Mouse (Mus musculus) CD4-positive, CD25-positive, alpha-beta regulatory T cell, adult 4 months (primary cell): ENCODE data around the gene A3galt2. TPM values are rescaled to one million over a fixed set of nuclear protein-coding genes. Genes with fewer than 3 reads are reported as not detected.

Source experiments
- ATAC-seq: one replicate; pipeline ENCODE4 v1.8.0; 2017
- polyA plus RNA-seq, 2 experiments: library from polyadenylated mRNA; unstranded; fragments of 100-300 nt; shearing (Covaris generic); gene quantifications; one replicate each; pipeline ENCODE4 v1.2.1; 2017

The A3galt2 gene
- polyA plus RNA-seq, 2 experiments from 2014 or later: 0.18 to 0.22 TPM

GRCm38 (mm10) chr4:128728431-128728851, 26.7 kb upstream of the A3galt2 start:
- ATAC-seq: peak; percentile 65

GRCm38 (mm10) chr4:128729033-128729708, 26.0 kb upstream of the A3galt2 start:
- no peak for ATAC-seq

DNA sequence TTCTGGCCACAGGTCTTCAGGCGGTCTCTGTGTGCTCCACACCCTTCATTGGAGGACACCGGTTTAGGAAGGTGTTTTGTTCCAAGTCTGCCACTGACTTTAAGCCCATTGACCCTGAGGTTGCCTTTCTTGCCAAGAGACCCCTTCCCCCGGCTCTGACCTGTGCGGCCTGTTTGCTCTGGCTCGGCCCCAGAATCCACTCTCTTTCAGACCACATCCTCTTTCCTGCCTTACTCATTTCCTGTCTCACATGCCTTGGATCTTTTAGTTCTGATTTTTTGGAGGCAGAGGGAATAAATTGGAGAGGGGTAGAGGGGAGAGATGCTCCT, 25.5 kb upstream of the A3galt2 start:
- ATAC-seq: peak; percentile 16

GRCm38 (mm10) chr4:128730271-128730670, 24.9 kb upstream of the A3galt2 start:
- no peak for ATAC-seq

- ATAC-seq: no peak
Measured at GRCm38 (mm10) chr4:128732794-128733193, 22.4 kb upstream of the A3galt2 start.

GRCm38 (mm10) chr4:128733496-128733895, 21.7 kb upstream of the A3galt2 start:
- ATAC-seq: peak; percentile 29

GRCm38 (mm10) chr4:128734217-128734616, 20.9 kb upstream of the A3galt2 start:
- no peak for ATAC-seq

GRCm38 (mm10) chr4:128734721-128735671, 20.2 kb upstream of the A3galt2 start:
- ATAC-seq: peak; percentile 88

DNA sequence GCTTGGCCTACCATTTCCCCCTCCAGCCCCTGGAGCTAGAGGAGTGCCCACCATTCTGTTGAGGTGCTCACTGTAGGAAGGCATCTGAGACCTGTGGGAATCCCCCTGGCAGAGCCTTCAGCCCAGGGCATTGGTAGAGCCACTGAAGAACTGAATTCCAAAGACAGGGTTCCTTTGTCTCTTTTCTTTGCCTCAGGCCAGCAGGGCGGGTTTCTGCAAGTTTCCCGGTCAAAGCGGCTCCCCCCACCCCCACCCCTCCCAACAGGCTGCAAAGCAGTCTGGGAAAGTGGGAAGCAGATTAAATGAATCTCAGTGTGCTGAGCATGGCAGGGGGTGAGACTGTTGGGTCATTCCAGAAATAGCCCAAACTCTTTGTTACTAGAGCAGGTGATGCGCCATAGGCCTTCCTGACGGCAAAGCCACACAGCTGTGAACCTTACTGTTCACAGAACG, 18.0 kb upstream of the A3galt2 start:
- ATAC-seq: no peak

GRCm38 (mm10) chr4:128737825-128738610, 17.1 kb upstream of the A3galt2 start:
- ATAC-seq: no peak

DNA sequence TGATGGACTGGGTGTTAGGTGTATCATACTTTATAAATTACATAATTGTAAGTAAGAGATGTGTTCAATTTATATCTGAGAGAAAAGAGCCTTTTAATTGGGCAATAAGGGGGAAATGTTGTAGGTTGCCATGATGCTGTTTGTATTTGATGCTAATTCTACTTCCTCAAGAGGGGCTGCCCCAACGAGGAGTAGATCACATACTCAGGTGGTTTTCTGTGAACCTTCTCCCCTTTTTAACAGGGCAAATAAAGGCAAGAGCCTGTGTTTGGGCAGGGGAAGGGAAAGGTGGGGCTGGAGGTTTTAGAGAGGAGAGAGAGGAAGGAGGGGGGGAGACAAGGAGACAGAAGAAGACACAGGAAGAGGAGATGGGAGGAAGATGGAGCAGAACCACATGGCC, 14.3 kb upstream of the A3galt2 start:
- ATAC-seq: peak; percentile 60

- ATAC-seq: no peak
Measured at GRCm38 (mm10) chr4:128741906-128742305, 13.3 kb upstream of the A3galt2 start.

- no peak for ATAC-seq
Measured at GRCm38 (mm10) chr4:128742379-128742970, 12.7 kb upstream of the A3galt2 start.

DNA sequence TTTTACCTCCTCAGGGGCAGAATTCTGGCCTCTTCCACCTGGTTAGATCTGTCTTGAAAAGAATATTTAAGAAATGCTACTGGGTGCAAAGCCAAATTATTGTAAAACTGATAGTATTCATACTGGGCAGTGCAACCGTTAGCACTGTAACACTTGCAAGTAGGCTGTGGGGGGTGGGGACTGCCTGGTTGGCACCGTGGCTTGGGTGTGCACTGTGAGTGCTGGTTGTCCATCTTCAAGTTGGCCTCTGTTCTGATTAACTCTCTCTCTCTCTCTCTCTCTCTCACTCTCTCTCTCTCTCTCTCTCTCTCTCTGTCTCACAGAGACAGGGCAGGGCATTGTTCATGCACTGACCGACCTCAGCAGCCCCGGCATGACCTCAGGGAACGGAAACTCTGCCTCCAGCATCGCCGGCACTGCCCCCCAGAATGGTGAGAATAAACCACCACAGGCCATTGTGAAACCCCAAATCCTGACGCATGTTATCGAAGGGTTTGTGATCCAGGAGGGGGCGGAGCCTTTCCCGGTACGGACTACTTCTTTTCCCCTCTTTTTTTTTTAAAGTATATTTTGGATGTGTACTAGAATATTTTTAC, 12.0 kb upstream of the A3galt2 start:
- no peak for ATAC-seq

DNA sequence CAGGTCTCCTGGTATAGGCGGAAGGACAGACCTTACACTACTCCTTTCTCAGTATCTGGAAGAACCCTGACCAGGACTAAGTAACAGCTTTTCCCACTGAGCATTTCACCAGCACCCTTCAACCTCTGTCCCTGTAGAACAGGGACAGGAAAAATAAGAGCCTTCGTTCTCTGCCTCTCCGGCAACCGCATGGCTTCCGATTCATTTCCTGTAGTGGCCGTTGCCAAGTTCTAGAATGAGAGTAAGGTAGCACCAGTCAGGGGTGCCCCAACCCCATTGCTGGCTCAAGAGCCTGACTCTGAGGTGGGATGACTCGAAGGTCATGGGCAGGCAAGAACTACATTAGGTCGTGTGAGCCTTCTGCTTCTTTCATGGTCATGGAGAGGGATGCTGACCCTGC, 10.0 kb upstream of the A3galt2 start:
- ATAC-seq: no peak

DNA sequence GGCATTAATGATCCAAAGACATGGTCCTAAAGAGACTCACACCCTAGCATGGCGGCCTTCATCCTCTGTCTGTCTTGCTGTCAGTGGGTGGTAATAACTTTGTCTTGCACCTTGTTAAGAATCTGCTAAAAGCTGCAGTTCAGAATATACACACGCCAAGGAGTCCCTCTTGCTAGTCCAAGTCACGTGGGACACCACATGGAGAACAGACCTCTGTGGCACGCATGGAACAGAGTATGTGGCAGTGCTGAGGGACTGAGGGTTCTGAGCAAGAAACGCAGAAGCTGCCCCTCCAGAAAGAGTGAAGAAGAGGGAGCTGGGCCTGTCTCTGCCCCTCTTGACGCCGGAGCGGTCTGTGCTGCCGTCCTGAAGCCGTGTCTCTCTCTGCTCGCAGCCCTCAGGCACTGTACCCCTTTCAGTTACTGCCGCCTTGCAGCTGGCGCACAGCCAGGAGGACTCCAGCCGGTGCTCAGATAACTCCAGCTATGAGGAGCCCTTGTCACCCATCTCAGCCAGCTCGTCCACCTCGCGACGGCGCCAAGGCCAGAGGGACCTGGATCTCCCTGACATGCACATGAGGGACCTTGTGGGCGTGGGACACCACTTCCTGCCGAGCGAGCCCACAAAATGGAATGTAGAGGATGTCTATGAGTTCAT, 7.4 kb upstream of the A3galt2 start:
- ATAC-seq: no peak

DNA sequence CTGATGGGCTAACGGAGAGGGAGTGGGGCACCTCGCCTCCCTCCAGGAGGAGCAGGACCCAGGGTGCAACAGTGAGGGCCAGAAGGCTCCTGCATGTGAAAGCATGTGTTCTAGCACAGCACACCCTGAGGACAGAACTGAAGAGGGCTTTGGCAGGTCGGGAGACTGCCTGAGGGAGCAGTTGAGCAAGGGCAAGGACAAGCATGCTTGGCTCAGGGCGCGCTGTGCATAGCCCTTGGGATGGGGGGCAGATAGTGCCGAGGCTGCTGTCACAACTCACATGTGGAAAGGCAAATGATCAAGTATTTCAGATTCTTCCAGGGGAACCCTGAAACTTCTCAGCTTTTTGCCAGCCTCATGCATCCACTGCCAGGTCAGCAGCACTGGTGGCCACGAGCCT, 6.9 kb upstream of the A3galt2 start:
- ATAC-seq: no peak

GRCm38 (mm10) chr4:128751006-128751405, 4.2 kb upstream of the A3galt2 start:
- no peak for ATAC-seq

DNA sequence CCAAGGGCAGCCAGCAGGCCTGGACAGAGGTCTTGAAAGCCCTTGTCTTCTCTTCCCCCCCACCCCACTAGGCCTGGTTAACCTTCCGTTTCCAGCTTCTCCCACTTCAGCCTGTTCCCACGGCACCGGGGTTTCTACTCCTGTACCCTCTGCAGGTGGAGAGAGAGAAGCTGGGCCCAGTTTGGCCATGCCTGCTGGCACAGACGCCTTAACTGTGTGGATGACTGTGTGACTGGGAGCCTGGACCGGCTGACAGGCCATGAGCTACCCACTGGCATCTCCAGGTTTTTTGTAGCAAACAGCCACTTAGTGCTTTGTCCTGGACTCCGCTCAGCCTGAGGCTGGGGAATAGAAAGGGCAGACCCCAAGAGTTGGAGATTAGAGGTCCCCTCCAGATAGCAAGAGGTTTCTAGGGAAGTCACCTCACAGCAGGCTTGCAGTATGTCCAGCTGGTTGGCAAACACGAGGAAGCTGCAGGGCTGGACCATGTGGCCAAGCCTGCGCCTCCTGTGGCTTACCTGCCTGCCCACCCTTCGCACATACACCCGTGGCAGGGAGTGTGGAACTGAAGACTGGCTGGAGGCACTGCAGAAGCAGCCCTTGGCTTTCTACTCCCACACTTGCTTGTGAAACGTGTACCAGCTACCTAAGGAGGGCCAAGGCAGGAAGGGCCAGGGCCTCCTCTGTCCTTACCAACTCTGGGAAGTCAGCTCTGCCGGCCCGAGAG, 3.0 kb upstream of the A3galt2 start:
- ATAC-seq: no peak

- no peak for ATAC-seq
Measured at GRCm38 (mm10) chr4:128753571-128753970, 1.6 kb upstream of the A3galt2 start.

DNA sequence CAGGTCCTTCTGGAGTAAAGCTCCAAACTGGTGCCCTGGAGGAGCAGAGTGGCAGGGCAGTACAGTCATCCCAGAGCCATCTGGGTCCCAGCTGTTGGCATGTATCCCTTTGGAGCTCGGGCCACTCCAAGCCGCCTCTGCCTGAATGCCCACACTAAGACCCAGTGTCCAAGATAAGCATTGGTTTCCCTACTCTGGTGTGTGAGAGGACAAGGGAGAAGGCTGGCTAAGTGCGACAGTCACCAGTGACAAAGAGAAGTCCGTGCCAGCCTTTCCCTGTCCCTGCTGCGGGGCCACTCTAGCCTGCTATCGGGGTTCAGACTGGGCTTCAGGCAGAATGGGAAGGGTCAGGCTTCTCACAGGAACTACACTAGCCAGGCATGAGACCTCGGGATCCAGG, 736 bp downstream of the A3galt2 start:
- no peak for ATAC-seq
